Mouse (Mus musculus): Measurements from ENCODE around the gene Egr4.

Gene Egr4

GRCm38 (mm10) chr6:85513531-85513910 is at the start of gene Egr4:
TSS of gene Egr4 (minus strand) at chr6:85513589.
- peak in 1 of 2 experiments; percentile 33 for DNase-seq

GRCm38 (mm10) chr6:85562374-85562773 is 49.0 kb upstream of the Egr4 start:
- DNase-seq: no peak

- no peak for DNase-seq
These were observed 34.3 kb upstream of the Egr4 start for GRCm38 (mm10) chr6:85547642-85548041.

GRCm38 (mm10) chr6:85544251-85544881 is 31.0 kb upstream of the Egr4 start:
- DNase-seq: no peak

GRCm38 (mm10) chr6:85543351-85544175 is 30.2 kb upstream of the Egr4 start:
- no peak for DNase-seq

GRCm38 (mm10) chr6:85522825-85523224 is 9.4 kb upstream of the Egr4 start:
- no peak for DNase-seq

GRCm38 (mm10) chr6:85522026-85522425 is 8.6 kb upstream of the Egr4 start:
- DNase-seq: no peak

- no peak for DNase-seq
These were observed 4.8 kb upstream of the Egr4 start for GRCm38 (mm10) chr6:85518091-85518693.

- DNase-seq: no peak
These were observed 2.6 kb upstream of the Egr4 start for GRCm38 (mm10) chr6:85515941-85516340.

GRCm38 (mm10) chr6:85512577-85513530 is 535 bp downstream of the Egr4 start:
- DNase-seq: peak in 1 of 2 experiments; percentile 4

- DNase-seq: peak in 1 of 2 experiments; percentile 6
These were observed 1.3 kb downstream of the Egr4 start for GRCm38 (mm10) chr6:85512056-85512440.

GRCm38 (mm10) chr6:85511286-85512055 is 1.9 kb downstream of the Egr4 start:
- DNase-seq: no peak

GRCm38 (mm10) chr6:85510476-85510875 is 2.9 kb downstream of the Egr4 start:
- no peak for DNase-seq

- no peak for DNase-seq
These were observed 4.8 kb downstream of the Egr4 start for GRCm38 (mm10) chr6:85508602-85509001.

GRCm38 (mm10) chr6:85504908-85505307 is 8.5 kb downstream of the Egr4 start:
- no peak for DNase-seq

GRCm38 (mm10) chr6:85502911-85503250 is 10.5 kb downstream of the Egr4 start, which contains the start of gene Fbxo41:
TSS of gene Fbxo41 (minus strand) at chr6:85502994.
- peak in 1 of 2 experiments; percentile 22 for DNase-seq

GRCm38 (mm10) chr6:85502103-85502910 is 11.1 kb downstream of the Egr4 start:
- DNase-seq: no peak

GRCm38 (mm10) chr6:85501571-85502102 is 11.8 kb downstream of the Egr4 start:
- no peak for DNase-seq

GRCm38 (mm10) chr6:85500416-85500815 is 13.0 kb downstream of the Egr4 start:
- DNase-seq: no peak

- DNase-seq: no peak
These were observed 15.2 kb downstream of the Egr4 start for GRCm38 (mm10) chr6:85498147-85498546.

GRCm38 (mm10) chr6:85496976-85497375 is 16.4 kb downstream of the Egr4 start:
- DNase-seq: no peak
